Mouse (Mus musculus) lung, adult 18-20 months (tissue): ENCODE measurements around the gene Slc4a8.
A peak's percentile ranks its signal among the peaks of the same experiment; 100 is the strongest.
"Not testable (repeated sequence)": the region's sequence is repeated elsewhere in the genome, so short reads cannot be mapped to it uniquely, and the experiment has no call there.

ENCODE experiments used
- DNase-seq, 2 experiments: peaks; one replicate each; pipeline ENCODE4 v3.0.0; 2022; ENCODE audit warnings: mixed read lengths in 2 of 2

The Slc4a8 gene

DNA sequence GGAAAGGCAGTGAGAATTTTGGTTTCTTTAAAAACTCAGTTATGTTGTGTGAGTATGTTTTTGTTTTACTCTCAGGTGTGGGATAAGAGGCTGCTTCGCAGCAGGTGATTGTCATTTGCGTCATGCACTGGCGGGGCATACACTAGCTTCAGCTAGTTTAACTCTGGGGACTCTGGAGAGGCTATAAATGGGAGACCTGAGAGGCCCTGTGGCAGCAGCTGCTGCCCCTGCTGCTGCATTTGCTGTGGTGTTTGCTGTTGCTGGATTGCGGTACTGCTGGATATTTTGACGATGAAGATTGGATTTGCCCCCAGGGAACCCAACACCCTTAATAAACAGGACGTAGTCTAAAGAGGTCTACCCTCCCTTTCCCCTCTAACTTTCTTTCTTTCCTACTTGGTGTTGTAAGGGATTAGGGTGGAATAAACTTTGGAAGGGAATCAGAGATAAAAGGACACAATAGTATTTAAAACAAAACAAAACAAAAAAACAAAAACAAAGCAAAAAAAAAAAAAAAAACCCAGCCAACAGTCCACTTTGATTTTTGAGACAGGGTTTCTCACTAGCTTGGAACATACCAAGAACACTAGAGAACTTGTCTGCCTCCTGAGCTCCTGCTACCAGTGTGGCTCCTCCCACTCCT lies 14.9 kb upstream of the Slc4a8 start:
- no peak for DNase-seq

DNA sequence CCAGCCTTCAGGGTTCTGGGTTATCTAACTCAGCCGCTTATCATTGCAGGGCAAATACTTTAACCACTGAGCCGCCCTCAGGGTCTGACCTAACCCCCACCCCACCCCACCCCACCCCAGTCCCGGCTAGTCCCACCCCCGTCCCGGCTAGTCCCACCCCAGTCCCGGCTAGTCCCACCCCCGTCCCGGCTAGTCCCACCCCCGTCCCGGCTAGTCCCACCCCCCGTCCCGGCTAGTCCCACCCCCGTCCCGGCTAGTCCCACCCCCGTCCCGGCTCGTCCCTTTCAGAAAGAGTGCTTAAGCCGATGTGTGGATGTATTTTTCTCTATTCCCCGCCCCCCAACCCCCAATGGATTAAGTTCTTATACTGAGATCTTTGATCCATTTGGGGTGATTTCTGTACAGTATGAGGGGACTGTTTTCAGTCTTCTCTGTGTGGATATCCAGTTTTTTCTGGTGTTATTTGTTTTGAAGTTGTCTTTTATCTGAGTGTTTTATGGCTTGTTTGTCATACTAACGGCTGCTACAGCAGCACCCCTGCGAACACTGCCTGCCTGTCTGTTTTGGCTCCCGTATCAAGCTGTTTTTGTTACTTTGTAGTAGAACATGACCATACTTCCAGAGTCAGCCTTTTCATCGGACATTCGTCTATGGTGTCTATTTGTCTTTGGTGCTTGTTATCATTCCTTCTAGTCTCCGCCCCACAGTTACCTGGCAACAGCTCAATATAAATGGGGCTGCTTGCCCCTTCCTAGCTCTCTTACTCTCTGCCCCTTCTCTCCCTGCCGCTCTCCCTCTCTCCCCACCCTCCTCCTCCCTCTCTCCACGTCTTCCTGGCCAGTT lies 14.2 kb upstream of the Slc4a8 start:
- DNase-seq = peak; percentile 56 to 64

DNA sequence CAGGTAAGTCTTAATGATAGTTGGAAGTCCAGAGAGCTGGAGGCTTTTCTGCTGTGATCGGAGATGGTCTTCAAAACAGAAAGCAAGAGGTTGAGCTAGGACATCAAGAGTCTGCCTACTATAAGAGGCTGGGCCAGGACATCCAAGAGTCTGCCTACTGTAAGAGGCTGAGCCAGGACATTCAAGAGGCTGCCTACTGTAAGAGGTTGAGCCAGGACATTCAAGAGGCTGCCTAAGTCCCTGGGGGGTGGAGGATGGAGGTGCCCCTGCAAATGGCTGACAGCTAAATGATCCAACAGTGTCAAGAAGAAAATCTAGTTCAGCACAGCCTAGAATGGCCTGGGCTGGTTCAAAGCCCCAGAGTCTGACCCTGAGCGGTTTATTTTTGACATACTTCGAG lies 13.0 kb upstream of the Slc4a8 start:
- no peak for DNase-seq

DNA sequence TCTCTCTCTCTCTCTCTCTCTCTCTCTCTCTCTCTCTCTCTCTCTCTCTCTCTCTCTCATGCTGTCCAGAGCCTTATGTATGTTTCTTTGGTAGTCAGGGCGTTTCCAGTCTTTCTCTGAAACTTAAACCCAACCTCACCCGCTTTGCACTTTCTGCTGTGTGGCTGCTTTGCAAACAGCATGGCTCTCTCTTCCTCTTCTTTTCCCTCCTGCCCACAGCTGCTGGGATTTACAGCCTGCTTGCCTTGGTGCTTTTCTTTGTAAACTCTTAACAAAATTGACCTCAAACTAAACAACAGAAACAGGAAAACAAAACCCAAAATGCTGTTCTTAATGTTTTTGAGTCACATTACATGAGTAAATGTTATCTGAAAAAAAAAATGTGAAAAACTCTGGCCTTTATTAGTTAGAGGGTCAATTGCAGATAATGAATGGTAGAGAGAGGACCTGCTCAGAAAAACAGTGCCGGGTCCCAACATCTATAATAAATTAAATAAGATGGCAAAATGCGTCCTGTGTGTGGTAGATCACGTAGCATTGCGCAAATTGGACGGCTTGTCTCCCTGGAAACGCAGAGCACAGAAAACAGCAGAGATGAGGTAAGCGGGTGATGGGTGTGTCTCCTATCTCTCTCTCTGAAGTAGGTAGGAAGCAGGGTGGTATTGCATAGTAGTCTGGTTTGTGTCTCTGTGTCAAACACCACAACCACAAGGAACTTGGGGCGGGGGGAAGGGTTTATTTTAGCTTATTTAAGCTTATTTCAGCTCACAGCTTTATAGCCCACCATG lies 11.6 kb upstream of the Slc4a8 start:
- peak; percentile 48 to 57 for DNase-seq

DNA sequence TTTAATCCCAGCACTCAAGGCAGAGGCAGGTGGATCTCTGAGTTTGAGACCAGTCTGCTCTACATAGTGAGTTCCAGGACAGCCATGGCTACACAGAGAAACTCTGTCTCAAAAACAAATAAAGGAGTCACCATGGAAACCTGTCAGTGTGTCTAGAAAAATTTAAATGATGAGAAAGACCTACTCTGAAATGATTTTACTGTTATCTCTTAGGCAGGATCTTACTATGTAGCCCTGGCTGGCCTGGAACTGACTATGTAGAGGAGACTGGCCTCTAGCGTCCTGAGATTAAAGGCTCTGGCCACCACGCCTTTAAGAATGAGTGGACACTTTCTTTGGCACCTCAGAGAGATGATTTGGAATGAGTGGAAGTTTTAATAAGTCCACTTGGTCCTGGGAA lies 9.1 kb upstream of the Slc4a8 start:
- no peak for DNase-seq

DNA sequence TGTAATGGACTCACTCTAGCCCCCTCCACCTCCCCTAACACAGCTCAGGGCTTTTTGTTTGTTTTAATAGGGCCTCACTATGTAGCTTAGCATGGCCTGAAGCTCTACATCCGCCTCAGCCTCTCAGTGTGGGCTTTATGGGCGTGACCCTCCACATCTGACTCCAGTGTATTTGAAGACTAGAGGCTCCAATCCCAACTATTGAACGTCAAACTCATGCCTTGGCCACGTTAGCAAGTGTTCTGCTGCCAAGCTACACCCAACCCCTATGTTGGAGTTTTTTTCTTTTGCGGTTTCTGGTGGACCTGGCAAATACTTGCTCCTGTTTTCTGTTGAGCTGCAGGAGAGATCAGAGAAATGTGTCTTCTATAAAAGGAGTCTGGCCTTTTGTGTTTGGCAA lies 8.5 kb upstream of the Slc4a8 start:
- DNase-seq = no peak

DNA sequence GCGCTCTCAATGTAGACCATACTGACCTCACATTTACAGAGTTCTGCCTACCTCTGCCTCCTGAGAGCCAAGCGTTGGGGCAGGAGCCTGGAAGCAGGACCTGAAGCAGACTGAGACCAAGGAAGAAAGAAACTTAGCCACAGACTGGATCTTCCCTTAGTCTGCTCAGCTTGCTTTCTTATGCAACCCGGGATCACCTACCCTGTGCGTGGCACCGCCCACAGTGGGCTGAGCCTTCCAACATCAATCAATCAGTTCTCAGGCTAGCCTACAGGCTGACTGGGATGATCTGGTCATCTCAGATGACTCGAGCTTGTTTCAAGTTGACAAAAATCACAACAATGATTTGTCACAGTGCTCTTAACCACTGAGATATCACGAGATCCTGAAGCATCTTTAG lies 7.5 kb upstream of the Slc4a8 start:
- no peak for DNase-seq

DNA sequence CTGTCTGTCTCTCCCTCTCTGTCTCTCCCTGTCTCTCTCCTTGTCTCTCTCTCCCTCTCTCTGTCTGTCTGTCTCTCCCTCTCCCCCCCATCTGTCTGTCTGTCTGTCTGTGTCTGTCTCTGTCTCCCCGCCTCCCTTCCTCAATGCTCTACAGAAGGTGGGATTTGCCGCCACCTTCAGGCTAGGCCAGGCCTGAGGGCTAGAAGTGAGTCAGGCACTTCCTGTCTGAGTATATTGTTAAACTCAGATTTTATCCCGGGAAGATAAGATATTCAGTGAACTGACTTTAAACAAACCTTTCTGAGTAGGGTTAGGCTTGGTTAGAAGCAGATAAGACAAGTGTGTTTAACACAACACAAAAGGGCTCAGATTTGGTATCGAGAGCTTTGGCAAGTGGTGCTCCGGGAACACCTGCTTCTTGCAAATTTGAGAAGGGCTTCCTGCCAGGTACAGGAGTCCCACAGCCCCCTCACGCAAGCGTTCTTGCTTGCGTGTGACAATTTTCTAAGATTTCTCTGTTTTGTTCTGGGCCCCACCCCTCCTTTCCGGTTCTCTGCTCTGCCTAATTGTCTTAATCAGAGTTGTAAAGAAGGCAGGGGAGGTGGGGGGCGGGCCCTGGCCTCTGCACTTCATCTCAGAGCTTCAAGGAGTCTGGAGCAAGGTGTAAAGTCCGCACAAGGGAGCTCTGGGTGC lies 6.6 kb upstream of the Slc4a8 start:
- peak; percentile 54 to 60 for DNase-seq

DNA sequence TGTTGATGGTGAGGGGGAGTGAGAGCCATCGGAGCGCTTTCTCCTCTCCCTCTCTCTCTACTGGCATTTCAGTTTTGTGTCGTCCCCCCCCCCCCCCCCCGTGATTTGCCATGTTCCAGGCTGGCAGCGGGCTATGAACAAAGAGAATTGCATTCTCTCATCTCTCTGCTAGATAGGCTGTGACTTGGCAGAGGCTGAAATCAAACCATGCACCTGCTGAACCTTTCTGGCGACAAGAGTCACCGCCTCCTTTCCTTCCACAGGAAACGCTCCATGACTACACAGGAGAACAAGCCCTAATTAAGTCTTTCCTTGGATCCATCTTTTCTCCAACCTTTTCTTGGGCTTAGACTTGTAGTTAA lies 6.1 kb upstream of the Slc4a8 start:
- no peak for DNase-seq

DNA sequence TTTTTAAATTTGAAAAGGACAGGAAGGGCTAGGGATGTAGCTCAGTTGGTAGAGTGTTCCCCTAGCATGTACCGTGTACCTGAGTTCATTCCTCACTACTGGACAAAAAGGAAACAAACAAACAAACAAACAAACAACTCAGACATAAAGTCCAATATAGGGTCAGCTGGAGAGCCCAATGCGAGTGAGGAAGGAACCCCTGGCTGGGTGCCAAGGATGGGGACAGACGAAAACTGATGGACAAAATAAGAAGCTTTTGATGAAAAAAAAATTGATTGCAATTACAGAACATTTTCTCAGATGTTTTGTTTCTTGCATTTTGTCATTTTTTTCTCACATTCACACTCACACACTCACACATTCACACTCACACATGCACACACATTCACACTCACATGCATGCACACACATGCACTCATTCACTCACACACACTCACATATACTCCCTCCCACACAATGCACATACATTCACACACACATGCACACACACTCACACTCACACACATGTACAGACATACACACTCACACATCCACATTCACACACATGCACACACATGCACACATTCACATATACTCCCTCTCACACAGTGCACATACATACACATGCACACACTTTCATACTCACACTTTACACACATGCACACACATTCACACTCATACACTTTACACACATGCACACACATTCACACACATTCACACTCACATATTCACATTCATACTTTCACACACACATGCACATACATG lies 5.5 kb upstream of the Slc4a8 start:
- DNase-seq = no peak

DNA sequence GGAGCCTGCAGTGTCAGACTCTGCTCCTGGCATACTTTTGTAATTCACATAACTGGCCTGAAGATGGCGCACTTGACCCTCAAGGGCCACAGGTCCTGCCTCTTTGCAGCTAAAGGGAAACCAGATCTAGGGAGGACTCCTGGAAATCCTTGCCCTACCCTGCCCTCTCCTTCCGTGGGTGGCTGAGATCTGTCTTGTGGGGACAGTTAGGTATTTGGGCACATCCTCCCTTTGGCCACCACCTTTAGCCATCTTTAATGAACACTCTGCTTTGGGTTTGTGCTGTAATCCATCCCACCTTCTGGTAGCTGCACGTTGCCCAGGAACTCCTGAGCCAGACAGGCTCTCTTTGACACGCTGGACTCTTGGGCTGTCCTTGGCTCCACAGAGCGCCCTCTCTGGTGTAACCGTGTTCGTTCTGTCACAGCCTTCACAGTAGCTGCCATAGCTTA lies 4.0 kb upstream of the Slc4a8 start:
- DNase-seq = peak; percentile 43 to 64

DNA sequence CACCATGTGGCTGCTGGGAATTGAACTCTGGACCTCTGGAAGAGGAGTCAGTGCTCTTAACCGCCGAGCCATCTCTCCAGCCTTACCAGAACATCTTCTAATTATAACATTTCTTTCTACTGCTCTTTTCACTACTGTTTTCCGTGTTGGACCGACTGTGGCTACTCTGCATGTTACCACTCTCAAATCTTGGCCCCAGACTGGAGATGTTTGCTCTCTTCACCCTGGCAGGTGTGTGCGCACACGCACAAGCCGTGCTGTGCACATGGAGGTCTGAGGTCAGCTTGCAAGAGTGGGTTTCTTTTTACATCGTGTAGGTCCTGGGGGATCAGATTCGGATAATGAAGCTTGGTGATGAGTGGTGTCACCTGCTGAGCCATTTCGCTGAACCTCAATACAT lies 2.3 kb upstream of the Slc4a8 start:
- DNase-seq = no peak

DNA sequence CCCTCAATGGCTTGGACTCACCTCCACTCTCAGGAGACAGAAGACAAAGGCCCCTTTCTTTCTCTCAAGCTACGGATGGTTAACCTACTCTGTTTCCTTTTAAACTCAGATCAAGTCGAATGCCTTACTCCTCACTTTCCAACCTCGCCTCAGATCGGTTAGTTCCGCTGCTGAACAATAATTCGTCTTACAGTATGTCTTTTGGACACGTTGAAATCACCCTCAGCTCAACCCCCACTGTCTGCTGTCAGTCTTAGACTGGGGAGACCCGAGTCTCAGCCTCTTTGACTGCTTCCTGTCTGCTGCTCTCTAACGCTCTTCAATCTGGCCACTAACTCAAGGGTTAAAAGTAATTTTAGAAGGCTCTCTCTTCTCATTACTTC lies 520 bp upstream of the Slc4a8 start:
- DNase-seq = no peak

DNA sequence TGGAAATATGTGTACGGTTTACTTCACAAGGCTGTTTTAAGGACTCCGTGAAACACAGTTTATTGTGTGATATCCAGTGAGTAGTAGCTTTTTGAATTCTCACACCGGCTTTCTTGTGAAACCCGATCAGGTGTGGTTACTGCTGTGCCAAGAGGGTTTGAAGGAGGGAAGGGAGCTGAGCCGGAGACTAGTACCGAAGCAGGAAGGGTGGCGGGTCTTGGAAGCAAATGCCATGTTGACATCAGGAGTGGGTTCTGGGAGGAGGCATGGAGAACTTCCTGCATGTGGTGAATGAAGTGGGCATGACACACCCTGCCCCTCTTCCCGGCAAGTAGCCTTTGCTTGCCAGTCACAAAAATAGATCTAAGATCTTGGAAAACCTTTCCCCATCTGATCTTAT lies 1.1 kb downstream of the Slc4a8 start:
- peak; percentile 34 to 54 for DNase-seq

DNA sequence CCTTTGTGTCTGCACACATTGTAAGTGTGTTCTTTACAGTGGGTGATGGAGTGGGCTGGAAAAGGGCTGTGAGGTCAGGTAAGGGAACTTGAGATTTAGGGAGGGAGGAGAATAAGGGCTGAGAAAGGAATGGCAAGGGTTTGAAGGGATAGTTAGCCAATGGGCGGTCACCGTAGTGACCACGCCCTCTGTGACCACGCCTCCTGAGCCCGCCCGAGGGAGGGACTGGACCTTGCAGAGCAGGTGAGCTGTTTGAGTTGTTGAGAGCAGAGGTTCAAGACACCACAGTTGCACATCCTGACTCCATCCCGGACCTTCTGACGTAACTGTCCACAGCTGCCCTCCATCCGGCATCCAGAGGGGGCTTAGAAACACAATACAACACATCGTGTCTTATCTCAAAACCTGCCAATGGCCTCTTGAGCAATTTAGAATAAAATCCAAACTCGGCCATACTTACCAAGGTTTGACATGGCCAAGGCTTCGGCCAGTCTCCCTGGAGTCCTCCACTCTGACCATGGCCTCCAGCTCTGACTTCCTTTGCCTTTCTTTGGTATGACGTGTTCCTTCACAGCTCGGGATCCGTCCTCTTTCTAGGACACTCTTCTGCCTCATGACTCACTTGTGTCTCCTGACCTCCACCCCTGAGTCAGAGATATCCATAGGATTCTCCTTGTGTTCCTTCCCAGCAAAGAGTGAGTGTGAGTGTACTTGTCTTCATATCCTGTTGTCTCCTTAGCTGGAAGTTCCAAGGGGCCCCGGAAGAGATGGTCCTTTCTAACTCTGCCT lies 2.8 kb downstream of the Slc4a8 start:
- DNase-seq = no peak

DNA sequence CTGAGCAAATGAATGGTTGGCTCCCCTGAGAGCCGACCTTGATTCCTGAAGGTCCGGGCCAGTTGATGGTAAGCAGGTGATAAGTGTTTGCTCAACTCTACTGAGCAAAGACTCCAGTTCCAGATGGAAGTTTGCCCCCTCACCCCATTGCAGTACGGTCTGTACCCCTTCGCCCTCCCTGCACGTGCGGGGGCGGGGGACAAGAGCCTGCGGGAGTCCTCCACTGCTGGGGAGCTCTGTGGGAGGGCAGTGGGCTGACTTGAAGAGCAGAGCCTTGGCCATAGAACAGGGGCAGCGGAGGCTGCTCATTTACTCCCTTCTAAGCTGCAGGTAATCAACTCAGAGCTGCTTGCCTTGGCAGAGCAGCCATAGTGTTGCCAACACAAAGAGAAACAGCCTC lies 5.3 kb downstream of the Slc4a8 start:
- peak; percentile 57 to 72 for DNase-seq

DNA sequence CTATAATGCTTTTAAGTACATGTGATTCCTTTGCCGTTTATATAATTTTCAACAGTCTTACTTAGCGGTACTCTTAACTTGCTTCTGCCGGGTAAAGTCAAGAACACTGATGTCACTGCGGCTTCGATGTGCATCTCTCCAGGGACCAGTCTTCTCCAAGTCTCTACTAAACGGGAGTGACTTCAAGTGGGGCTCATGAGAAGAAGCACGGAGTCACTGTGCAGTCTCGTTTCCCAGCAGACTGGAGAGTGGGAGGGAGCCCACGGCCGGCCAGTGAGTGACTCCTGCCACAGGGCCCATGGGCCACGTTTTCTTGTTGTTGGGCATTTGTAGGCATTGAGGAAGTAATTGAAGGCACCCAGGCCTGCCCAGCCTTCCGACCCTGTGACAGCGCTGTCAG lies 6.3 kb downstream of the Slc4a8 start:
- no peak for DNase-seq

DNA sequence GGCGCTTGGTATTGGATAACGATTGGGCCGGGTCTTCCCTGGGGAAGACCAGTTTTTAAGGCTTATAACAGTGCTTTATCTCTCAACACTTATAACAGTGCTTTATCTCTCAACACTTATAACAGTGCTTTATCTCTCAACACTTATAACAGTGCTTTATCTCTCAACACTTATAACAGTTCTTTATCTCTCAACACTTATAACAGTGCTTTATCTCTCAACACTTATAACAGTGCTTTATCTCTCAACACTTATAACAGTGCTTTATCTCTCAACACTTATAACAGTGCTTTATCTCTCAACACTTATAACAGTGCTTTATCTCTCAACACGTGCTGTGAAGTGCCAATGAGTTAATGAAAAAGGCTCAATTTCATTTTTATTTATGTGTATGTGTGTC lies 7.5 kb downstream of the Slc4a8 start:
- DNase-seq = not testable (repeated sequence)

DNA sequence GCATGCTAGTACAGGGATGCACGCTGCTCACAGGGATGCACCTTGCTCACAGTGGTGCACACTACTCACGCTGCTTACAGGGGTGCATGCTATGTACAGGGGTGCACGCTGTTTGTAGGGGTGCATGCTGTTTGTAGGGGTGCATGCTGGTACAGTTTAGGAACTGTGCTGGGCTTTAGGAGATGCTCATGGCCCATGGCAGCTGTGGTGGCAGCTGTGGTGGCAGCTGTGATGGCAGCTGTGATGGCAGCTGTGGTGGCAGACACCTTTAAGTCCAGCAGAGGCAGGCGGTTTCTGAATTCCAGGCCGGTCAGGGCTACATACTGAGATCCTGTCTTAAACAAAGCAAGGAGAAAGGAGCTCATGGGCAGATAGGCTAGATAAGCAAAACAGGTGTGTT lies 8.8 kb downstream of the Slc4a8 start:
- DNase-seq = no peak

DNA sequence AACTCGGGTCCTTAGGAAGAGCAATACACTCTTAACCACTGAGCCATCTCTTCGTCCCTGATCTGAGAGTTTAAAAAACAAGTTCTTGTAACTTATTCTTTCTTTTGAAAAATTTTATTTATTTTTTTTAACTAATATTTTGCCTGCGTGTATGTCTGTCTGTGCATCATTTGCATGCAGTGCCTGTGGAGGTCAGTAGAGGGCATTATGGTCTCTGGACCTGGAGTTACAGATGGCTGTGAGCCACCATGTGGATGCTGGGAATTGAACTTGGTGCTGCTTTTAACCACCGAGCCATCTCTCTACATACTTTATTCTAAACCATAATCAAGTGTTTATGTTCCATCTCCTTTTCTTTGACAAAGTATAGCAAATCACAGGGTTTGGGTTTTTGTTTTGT lies 11.1 kb downstream of the Slc4a8 start:
- no peak for DNase-seq

DNA sequence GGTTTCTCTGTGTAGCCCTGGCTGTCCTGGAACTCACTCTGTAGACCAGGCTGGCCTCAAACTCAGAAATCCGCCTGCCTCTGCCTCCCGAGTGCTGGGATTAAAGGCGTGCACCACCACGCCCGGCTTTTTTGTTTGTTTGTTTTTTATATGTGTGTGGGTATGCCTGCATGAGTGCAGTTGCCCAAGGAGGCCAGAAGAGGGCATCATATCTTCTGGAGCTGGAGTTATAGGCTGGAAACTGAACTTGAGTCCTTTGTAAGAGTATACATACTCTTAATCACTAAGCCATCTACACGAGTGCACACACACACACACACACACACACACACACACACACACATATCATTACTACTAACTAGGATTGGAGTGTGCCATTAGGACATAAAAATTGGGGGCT lies 12.3 kb downstream of the Slc4a8 start:
- DNase-seq = not testable (repeated sequence)
